Mouse (Mus musculus): ENCODE measurements around the gene Fut4. TPM values are rescaled to one million over a fixed set of nuclear protein-coding genes. Genes with fewer than 3 reads are reported as not detected.

The Fut4 gene
- polyA plus RNA-seq, 1 experiment from 2014 or later = 2.2 TPM

DNA sequence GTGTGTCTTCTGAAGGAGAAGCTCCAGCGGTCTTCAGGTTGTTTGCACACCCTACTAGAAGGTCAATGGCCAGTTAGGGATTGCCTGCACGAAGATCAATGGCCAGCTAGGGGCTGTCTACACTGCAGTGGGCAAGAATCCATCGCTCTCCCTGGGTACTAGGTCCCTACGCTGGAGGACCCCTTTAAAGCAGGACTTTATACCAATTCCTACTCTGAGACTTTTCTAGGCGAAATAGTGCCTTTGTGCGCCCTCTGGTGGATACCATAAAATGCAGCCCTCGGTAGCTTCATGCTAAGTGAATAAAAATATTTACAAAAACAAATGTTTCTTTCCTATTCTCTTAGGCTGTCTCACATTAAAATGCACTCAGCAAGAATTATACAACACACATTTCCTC lies 12.6 kb upstream of the Fut4 start:
- Histone ChIP-seq H3K4me3 (ENCODE audit: low read depth, low read length) (no peak overlapping the region), H3K9me3 (ENCODE audit: control insufficient read depth, low read length) (no peaks in the 10 kb centered on the region), H3K4me2 (ENCODE audit: low read depth, low read length) (no peak overlapping the region), H3K27ac (ENCODE audit: low read depth, low read length) (no peak overlapping the region), H3K9ac (replicated peaks; ENCODE audit: low read depth, low read length) (no peak overlapping the region), H3K4me1 (ENCODE audit: control insufficient read depth, insufficient read depth, low read length) (no peaks in the 10 kb centered on the region), H3K36me3 (ENCODE audit: control insufficient read depth, insufficient read depth, low read length) (no peaks in the 10 kb centered on the region), H3K27me3 (ENCODE audit: control insufficient read depth, insufficient read depth, low read length) (no peaks in the 10 kb centered on the region)
- ATAC-seq (ENCODE audit: low read depth) = peak; percentile 62
- WGBS = 36% methylated on average over 7 of the region's 7 CpGs

DNA sequence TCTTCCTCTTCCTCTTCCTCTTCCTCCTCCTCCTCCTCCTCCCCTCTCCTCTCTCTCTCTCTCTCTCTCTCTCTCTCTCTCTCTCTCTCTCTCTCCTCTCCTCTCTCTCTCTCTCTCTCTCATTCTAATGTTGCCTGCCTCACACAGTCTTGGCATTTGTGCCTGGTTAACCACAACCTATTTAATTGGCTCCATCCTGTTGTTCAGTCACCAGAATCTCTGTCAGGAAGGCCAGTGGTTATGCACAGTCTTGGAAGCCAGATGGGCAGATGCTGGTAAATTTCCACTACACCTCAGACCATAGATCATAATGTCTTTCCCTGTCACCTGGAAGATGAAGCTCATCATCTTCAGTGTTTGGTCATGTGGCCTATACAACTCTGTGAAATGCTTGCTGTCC lies 7.1 kb upstream of the Fut4 start:
- no peak for ATAC-seq (ENCODE audit: low read depth)
- Histone ChIP-seq H3K27ac (ENCODE audit: low read depth, low read length) (no peak overlapping the region), H3K4me2 (ENCODE audit: low read depth, low read length) (no peak overlapping the region), H3K4me1 (ENCODE audit: control insufficient read depth, insufficient read depth, low read length) (no peaks in the 10 kb centered on the region), H3K4me3 (ENCODE audit: low read depth, low read length) (no peak overlapping the region), H3K27me3 (ENCODE audit: control insufficient read depth, insufficient read depth, low read length) (no peaks in the 10 kb centered on the region), H3K9ac (replicated peaks; ENCODE audit: low read depth, low read length) (no peak overlapping the region), H3K36me3 (ENCODE audit: control insufficient read depth, insufficient read depth, low read length) (no peaks in the 10 kb centered on the region), H3K9me3 (ENCODE audit: control insufficient read depth, low read length) (no peaks in the 10 kb centered on the region)

DNA sequence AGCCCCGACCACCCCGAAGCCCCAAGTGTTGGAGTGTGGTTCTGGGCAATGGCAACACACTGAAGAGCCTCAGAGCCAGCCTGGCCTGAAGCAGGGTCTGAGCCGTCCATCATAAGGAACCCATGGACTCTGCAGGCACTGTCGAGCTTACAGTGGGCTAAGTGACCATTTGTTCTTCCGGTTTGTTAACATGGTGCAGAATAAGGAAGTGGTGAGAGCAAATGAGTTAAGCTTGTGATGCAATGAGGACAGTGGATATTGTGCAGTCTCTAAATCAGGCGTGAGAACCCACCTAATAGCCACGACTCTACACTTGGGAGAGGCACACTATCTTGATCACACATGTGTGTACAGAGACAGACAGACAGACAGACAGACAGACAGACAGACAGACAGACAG lies 6.4 kb upstream of the Fut4 start:
- no peak overlapping the region for H3K27ac ChIP-seq (ENCODE audit: low read depth, low read length)
- ATAC-seq (ENCODE audit: low read depth) = no peak
- H3K36me3 ChIP-seq (ENCODE audit: control insufficient read depth, insufficient read depth, low read length) = no peaks in the 10 kb centered on the region
- no peak overlapping the region for H3K9ac ChIP-seq (replicated peaks; ENCODE audit: low read depth, low read length)
- H3K4me3 ChIP-seq (ENCODE audit: low read depth, low read length) = no peak overlapping the region
- H3K9me3 ChIP-seq (ENCODE audit: control insufficient read depth, low read length) = no peaks in the 10 kb centered on the region
- H3K4me2 ChIP-seq (ENCODE audit: low read depth, low read length) = no peak overlapping the region
- 76% methylated on average over 7 of the region's 7 CpGs for WGBS
- no peaks in the 10 kb centered on the region for H3K4me1 ChIP-seq (ENCODE audit: control insufficient read depth, insufficient read depth, low read length)
- H3K27me3 ChIP-seq (ENCODE audit: control insufficient read depth, insufficient read depth, low read length) = no peaks in the 10 kb centered on the region

DNA sequence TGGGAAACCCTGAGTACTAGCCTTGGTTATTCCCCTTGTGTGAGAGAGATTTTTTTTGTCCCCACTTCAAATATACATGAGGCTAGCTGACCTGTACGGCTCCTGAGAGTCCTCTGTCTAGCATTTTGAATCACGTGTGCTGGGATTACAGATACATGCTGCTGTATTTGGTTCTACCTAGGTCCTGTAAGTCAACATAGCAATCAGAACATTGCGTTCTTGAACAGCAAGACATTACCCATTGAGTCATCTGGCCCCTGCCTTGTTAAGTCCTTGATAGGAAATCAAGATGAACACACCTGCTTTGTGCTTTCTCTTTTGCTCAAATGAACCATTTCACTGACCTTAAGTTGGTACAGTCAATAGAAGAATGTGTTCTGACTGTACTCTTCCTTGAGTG lies 2.3 kb upstream of the Fut4 start:
- Histone ChIP-seq H3K4me1 (ENCODE audit: control insufficient read depth, insufficient read depth, low read length) (0 out of 2 replicates have a peak, but pooled peaks cover 6% of the 10 kb centered on the region), H3K36me3 (ENCODE audit: control insufficient read depth, insufficient read depth, low read length) (no peaks in the 10 kb centered on the region), H3K4me2 (ENCODE audit: low read depth, low read length) (no peak overlapping the region), H3K27ac (ENCODE audit: low read depth, low read length) (no peak overlapping the region), H3K4me3 (ENCODE audit: low read depth, low read length) (no peak overlapping the region), H3K27me3 (ENCODE audit: control insufficient read depth, insufficient read depth, low read length) (no peaks in the 10 kb centered on the region), H3K9me3 (ENCODE audit: control insufficient read depth, low read length) (no peaks in the 10 kb centered on the region), H3K9ac (replicated peaks; ENCODE audit: low read depth, low read length) (no peak overlapping the region)
- 90% methylated on average over 3 of the region's 3 CpGs for WGBS
- ATAC-seq (ENCODE audit: low read depth) = no peak

DNA sequence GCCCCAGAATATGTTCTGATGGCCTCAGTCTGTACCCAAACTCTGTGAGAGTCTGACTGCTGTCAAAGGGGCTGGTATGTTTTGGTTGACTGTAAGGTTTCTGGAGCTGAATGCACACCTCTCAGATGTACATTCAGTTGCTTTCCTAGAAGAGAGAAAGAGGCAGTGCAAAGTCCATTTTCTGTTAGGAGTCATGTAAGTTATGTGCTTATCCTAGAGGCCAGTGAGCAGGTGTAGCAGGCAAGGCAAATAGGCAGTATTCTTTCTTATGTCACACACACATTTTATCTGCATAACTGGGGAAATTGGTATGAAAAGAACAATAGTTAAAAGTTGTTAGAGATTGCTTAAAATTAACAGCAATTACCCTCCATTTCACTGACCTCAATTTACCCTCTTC lies 1.8 kb upstream of the Fut4 start:
- Histone ChIP-seq H3K9ac (replicated peaks; ENCODE audit: low read depth, low read length) (no peak overlapping the region), H3K4me1 (ENCODE audit: control insufficient read depth, insufficient read depth, low read length) (0 out of 2 replicates have a peak, but pooled peaks cover 6% of the 10 kb centered on the region), H3K36me3 (ENCODE audit: control insufficient read depth, insufficient read depth, low read length) (no peaks in the 10 kb centered on the region), H3K27ac (ENCODE audit: low read depth, low read length) (no peak overlapping the region), H3K4me2 (ENCODE audit: low read depth, low read length) (no peak overlapping the region), H3K9me3 (ENCODE audit: control insufficient read depth, low read length) (no peaks in the 10 kb centered on the region), H3K4me3 (ENCODE audit: low read depth, low read length) (no peak overlapping the region), H3K27me3 (ENCODE audit: control insufficient read depth, insufficient read depth, low read length) (no peaks in the 10 kb centered on the region)
- no peak for ATAC-seq (ENCODE audit: low read depth)

DNA sequence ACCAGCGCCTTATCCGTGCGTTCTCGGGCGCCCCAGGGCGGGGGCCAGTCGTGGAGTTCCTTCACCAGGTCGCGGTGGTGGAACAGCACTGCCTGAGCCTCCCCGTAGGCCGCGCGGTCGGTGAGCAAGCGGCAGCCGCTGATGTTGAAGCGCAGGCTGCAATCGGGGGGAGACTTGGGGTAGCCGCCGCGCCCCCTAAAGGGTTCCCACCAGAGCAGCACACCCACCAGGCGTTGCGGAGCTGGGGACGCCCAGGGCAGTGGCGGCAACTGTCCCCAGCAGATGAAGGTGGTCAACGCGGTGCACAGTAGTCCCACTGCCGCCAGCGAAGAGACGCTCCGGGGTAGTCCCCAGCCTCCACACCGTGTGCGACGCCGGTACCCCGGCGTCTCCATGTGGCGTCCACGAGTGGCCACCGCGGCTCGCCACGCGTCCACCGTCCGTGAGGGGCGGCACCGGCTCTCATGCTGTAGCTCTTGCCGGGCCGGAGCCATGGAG lies 641 bp downstream of the Fut4 start:
- H3K9ac ChIP-seq (replicated peaks; ENCODE audit: low read depth, low read length) = peak overlapping the region; percentile 66
- no peak overlapping the region for H3K27ac ChIP-seq (ENCODE audit: low read depth, low read length)
- no peaks in the 10 kb centered on the region for H3K27me3 ChIP-seq (ENCODE audit: control insufficient read depth, insufficient read depth, low read length)
- peak overlapping the region; percentile 91 for H3K4me2 ChIP-seq (ENCODE audit: low read depth, low read length)
- no peaks in the 10 kb centered on the region for H3K9me3 ChIP-seq (ENCODE audit: control insufficient read depth, low read length)
- H3K4me1 ChIP-seq (ENCODE audit: control insufficient read depth, insufficient read depth, low read length) = 0 out of 2 replicates have a peak, but pooled peaks cover 6% of the 10 kb centered on the region
- whole genome bisulfite sequencing = under 1% methylated on average over 50 of the region's 50 CpGs
- H3K36me3 ChIP-seq (ENCODE audit: control insufficient read depth, insufficient read depth, low read length) = no peaks in the 10 kb centered on the region
- H3K4me3 ChIP-seq (ENCODE audit: low read depth, low read length) = peak overlapping the region; percentile 46
- ATAC-seq (ENCODE audit: low read depth) = peak; percentile 87

DNA sequence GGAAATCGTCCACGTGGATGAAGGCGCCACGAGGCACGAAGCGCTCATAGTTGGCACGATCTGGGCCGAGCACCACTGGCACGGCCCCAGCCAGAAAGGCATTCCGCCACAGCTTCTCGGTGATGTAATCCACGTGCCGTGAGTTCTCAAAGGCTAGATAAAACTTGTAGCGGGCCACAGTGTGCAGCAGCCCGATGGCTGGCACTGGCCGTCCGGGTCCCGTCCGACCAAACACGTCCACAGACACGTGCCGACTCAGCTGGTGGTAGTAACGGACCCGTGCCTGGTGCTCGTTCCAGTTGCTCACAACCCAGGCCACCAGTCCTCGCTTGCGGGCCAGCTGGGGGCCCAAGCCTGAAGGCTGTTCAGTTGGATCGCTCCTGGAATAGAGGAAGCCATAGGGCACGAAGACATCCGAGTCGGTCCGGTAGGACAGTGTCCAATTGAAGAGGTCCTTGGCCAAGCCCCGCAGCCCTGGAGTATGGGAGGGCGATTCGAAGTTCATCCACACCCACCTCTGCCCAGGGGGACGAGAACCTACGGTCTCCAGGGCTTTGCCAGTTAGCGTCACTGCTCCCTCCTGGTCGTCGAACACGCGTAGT lies 1.2 kb downstream of the Fut4 start:
- no peaks in the 10 kb centered on the region for H3K36me3 ChIP-seq (ENCODE audit: control insufficient read depth, insufficient read depth, low read length)
- WGBS = 56% methylated on average over 42 of the region's 42 CpGs
- H3K27ac ChIP-seq (ENCODE audit: low read depth, low read length) = no peak overlapping the region
- H3K27me3 ChIP-seq (ENCODE audit: control insufficient read depth, insufficient read depth, low read length) = no peaks in the 10 kb centered on the region
- 0 out of 2 replicates have a peak, but pooled peaks cover 6% of the 10 kb centered on the region for H3K4me1 ChIP-seq (ENCODE audit: control insufficient read depth, insufficient read depth, low read length)
- H3K4me3 ChIP-seq (ENCODE audit: low read depth, low read length) = peak overlapping the region; percentile 46
- no peaks in the 10 kb centered on the region for H3K9me3 ChIP-seq (ENCODE audit: control insufficient read depth, low read length)
- ATAC-seq (ENCODE audit: low read depth) = peak; percentile 6
- peak overlapping the region; percentile 66 for H3K9ac ChIP-seq (replicated peaks; ENCODE audit: low read depth, low read length)
- H3K4me2 ChIP-seq (ENCODE audit: low read depth, low read length) = peak overlapping the region; percentile 91

DNA sequence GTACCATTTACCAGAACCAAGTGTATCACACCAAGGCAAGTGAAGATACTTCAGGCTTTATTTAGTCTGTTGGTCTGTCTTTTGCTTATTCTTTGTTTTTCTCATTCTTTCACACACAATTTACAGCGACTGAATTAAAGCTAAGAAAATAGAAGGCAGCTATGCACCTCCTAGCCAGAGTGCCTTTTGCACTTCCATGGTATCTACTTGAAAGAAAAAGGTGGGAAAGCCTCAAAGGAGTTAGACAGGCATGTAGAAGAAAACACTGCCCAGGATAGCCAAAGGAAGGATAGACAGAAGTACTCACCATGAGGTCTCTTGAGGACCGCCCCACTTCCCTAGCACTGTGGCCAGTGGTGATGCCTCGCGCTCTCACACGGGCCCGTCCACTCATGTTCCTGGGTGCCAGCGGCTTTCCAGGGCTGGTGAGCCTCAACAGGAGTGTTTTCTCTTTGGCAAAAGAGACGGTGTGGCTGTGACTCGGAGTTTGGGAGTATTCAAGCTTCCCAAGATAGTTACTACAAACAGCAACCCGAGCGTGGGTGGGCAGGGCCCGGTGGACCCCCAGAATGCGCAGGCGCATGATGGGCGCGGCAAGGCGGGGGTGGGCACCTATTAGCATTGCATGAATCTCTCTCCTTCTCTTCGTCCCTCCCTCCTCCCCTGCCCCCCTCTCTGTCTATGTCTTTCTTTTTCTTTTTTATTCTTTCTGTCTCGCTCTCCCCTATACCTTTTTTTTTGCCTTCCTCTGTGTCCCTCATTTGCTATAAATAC lies 11.9 kb downstream of the Fut4 start, which contains the start of gene Piwil4:
Gene Piwil4 (minus strand): TSS at position 583 of the 774 bp plus-strand sequence.
- Histone ChIP-seq H3K4me3 (ENCODE audit: low read depth, low read length) (no peak within 1 kb of the TSS), H3K9me3 (ENCODE audit: control insufficient read depth, low read length) (no peaks in the 10 kb centered on the region), H3K27ac (ENCODE audit: low read depth, low read length) (no peak within 1 kb of the TSS), H3K9ac (replicated peaks; ENCODE audit: low read depth, low read length) (no peak within 1 kb of the TSS), H3K4me1 (ENCODE audit: control insufficient read depth, insufficient read depth, low read length) (no peaks in the 10 kb centered on the region), H3K4me2 (ENCODE audit: low read depth, low read length) (no peak within 1 kb of the TSS), H3K36me3 (ENCODE audit: control insufficient read depth, insufficient read depth, low read length) (no peaks in the 10 kb centered on the region), H3K27me3 (ENCODE audit: control insufficient read depth, insufficient read depth, low read length) (no peaks in the 10 kb centered on the region)
- no peak for ATAC-seq (ENCODE audit: low read depth)
- WGBS = 88% methylated on average over 19 of the region's 19 CpGs

DNA sequence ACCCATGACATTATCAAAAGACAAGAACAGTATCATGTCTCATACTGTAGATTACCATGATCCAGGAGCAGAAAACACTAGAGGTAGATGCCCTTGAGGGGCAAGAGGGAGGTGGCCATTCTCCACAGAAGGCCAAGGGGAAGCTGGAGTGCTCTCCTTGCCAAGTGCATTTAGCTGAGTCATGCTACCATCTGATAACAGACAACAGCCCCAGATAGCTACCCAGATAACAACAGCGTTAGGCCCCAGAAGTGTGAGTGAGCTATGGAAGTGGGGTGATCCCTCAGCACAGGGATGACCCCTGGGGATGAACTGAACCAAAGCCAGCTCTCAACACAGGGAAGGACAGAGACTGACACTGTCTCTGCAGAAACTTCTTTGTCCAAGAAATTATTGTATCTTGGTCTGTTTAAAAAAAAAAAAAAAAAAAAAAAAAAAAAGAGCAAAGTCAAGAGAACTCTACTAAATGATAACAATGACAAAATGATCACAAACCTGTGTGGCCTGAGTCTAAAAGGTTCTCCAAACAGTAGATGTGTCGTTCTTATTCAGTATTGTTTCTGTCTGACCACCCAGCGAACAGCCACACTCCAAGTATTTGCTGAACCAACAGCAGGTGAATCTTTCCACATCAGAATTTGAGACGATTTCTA lies 12.6 kb downstream of the Fut4 start:
- Histone ChIP-seq H3K36me3 (ENCODE audit: control insufficient read depth, insufficient read depth, low read length) (no peaks in the 10 kb centered on the region), H3K27me3 (ENCODE audit: control insufficient read depth, insufficient read depth, low read length) (no peaks in the 10 kb centered on the region), H3K9ac (replicated peaks; ENCODE audit: low read depth, low read length) (no peak overlapping the region), H3K27ac (ENCODE audit: low read depth, low read length) (no peak overlapping the region), H3K4me1 (ENCODE audit: control insufficient read depth, insufficient read depth, low read length) (no peaks in the 10 kb centered on the region), H3K4me3 (ENCODE audit: low read depth, low read length) (no peak overlapping the region), H3K4me2 (ENCODE audit: low read depth, low read length) (no peak overlapping the region), H3K9me3 (ENCODE audit: control insufficient read depth, low read length) (no peaks in the 10 kb centered on the region)
- ATAC-seq (ENCODE audit: low read depth) = no peak
- WGBS = 80% methylated on average over 4 of the region's 4 CpGs
